Mouse (Mus musculus): ENCODE measurements at regions not wholly inside any gene's neighbourhood (a gene's known extent, or its start where the extent isn't known, plus 50 kb on each side); places are given as distances from the start of the nearest gene placed in this dataset.

GRCm38 (mm10) chr9:100252409-100252808 lies 234.2 kb downstream of the Il20rb start:
- DNase-seq (ENCODE audit: low spot score in 2 of 2), result no peak

All from adrenal gland, adult 18-20 months (tissue).